Mouse (Mus musculus) cerebellum, postnatal 25 days (tissue): ENCODE data around the gene Slc16a10.
"Not testable (repeated sequence)": the region's sequence is repeated elsewhere in the genome, so short reads cannot be mapped to it uniquely, and the experiment has no call there.

Experiments
- DNase-seq, 2 experiments: peaks; one replicate each; pipeline ENCODE4 v3.0.0; 2021; ENCODE audit warnings: mixed read lengths in 2 of 2

Slc16a10 gene

DNA sequence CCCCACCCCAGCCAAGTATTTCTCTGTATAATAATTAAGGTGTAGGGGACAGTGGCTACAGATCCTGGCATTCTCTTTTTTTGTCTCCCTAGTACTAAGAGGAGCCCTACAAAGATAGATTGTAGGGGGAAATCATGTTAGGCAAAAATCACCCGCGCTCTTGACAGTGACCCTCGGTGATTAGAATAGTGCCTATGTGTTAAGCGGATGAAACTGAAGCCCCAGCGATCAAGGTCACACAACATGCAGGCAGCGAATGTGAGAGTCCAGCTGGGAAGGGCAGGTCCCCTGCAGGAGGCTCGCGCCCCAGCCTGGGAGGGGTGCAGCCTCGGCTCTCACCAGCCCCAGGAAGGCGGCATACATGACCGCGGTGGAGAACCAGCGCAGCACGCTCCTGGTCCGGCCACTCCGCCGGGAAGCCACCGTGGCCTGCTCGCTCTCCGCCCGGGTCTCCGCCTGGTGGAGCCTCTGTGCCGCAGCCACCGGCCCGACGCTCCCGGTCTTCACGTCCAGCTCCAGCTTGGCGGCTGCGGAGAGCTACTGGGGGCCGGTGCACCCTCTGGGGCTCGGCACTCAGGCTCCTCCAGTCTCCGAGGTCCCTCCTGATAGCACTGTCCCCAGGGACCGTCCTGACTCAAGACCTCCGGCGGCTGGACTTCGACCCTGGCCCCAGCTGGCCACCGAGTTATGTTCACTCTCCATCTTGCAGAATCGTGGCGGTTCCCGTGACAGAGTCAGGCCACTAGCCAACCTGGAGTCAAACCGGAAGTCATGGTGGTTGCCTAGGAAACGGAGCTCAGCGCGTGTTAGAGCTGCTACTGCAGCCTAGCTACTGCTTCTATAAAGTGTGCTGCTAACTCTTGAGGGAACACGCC, 117.3 kb downstream of the Slc16a10 start, which contains the start of gene Mfsd4b1:
Gene Mfsd4b1 (minus strand): TSS at position 715 of the 875 bp plus-strand sequence.
- peak; percentile 89 to 90 for DNase-seq

DNA sequence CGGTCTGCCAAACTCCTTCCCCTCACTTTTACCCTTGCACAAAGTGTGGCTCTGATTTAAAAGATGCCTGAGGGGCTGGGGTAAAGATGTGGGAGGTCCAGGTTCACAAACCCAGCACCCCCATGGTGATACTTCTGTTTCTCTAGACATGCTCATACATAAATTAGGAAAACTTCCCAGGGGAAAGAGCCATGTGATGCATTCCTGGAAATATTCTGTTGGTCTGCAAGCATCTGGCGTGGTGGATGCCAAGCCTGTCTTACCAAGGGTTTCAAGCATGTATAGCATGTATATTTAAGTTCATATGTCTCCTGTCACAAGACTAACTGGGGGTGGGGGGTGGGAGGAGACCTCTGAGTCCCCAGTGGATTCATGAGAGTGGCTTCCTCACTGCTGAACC, 121.7 kb downstream of the Slc16a10 start:
- no peak for DNase-seq

DNA sequence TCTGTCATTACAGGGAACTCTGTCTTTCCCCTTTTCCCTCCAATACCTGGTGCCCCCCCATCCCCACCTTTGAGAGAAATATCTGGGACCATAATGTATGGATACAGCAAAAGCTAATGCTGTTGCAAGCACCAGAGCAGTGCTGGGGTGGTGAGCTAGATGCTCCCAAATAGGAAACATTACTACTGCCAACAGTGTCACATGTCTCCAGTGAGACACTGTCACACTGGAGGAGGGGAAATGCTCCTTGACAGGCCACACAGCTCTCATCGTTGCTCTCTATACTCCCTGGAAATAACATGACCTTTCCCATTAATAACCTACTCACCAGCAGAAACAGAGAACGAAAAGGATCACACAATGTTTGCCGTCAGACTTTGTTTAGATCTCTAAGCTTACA, 122.6 kb downstream of the Slc16a10 start:
- DNase-seq: no peak

DNA sequence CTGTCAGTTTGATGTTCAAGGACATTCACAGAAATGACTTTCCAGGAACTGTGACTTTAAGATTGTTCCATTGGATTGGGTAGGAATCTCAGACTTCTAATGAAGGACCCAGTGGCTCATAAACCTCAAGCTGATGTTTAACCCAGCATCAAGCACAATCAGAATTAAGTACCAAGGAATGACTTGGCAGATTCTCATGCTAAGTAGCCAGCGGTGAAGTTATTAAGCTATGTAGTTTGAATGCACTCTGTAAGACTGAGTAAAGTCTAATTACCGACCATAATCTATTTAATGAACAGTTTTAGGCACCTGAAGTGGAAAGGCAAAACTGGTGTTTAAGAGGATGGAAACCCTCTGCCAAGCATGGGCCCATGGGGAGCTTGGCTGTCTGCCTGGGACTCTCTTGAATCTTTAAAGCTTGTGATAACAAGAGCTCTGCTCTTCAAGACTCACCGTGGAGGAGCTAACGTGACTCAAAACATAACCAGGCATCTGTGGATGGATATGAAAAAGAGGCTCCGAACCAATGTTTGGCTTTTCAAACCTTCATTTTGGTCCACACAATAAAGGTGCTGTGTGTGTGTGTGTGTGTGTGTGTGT, 123.7 kb downstream of the Slc16a10 start:
- DNase-seq: no peak

DNA sequence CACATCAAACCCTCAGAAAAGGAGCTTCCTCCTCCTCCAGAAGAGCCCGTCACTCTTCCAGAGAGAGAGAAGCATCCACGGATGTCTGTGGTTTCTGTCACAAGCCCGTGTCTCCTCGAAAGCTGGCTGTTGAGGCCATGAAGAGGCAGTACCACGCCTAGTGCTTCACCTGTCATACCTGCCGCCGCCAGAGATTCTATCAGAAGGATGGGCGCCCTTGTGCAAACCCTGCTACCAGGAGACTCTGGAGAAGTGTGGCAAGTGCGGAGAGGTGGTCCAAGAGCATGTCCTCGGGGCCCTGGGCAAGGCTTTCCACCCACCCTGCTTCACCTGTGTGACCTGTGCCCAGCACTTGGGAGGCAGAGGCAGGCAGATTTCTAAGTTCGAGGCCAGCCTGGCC, 132.5 kb downstream of the Slc16a10 start:
- DNase-seq: no peak

DNA sequence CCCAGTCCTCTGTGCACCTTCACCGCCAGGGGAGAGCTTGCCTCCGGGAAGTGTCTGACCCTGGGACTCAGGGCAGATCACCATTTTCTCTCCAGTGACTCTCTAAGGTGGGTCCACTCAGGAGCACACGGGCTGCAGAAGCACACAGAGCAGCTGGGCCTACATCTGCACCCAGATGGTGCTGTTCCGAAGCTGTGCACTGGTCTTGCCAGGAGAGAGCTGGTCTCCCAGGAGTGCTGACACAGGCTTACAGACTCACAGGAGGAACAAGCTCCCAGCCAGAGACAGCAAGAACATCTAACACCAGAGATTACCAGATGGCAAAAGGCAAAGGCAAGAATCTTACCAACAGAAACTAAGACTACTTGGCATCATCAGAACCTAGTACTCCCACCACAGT, 133.2 kb downstream of the Slc16a10 start:
- not testable (repeated sequence) for DNase-seq

DNA sequence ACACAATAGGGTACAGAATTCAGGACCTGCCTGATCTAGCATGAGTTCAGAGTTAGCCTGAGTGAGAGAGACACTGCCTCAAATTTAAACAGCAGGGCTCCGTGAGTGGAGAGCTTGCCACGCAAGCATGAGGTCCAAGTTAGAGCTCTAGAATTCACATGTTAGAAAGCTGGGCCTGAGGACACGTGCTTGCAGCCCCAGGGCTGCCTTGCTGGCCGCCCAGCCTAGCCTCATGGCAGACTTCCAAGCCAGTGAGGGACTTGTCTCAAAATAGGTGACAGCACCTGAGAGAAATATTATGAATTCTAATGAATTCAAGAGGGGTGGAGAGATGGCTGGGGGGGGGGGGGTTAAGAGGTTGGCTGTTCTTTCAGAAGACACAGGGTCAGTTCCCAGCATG, 134.1 kb downstream of the Slc16a10 start:
- DNase-seq: no peak

DNA sequence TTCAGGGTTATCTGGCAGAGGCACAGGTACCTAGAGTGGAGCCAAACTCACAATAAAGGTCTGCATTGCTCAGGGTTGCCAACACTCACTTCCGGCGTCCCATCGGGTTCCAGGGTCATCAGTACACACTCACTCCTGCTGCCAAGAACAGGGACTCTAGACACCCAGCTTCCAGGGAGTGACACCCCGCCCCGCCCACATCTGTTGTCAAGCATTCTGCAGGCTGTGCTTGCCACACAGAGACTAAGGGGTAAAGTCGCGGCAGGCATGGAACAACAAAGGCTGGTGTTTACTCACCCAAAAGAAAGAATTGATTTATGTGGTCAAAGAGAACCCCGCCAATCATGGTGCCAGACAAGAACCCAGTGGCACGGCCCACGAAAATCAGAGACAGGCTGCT, 135.1 kb downstream of the Slc16a10 start:
- DNase-seq: no peak

DNA sequence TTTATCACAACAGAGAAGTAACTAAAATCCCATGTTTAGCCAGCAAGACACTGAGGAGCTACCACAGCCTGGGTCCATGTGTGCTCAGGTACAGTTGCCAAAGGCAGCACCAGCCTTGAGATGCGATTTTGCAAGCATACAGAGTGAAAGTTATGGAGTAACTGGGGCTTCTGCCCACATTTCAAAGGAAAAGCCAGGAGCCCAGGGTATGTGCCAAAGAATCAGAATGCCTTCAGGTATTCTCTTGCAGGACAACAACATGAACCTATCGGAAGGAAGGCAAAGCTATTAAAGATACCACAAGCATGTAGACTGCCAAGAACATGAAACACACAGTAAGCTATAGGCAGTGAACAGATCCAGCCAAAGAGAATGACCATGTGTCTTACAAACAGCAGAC, 141.3 kb downstream of the Slc16a10 start:
- DNase-seq: no peak

DNA sequence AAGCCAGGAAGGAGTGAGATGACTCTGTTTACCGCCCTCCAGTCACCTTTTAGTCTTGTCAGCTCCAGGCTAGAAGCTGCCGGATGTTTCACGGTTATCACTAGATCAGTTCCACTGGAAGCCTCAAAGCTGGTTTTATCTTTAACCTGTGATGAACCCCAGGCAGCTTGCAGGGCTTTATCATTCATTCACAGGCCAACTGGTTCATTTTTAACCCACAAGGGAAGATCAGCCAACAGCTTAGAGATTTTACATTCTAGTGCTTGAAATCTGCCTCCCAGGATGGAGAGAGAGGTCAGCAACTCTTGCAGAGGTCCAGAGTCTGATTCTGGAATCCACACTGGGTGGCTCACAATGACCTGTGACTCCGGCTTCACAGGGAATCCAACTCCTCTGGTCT, 150.9 kb downstream of the Slc16a10 start:
- DNase-seq: no peak

DNA sequence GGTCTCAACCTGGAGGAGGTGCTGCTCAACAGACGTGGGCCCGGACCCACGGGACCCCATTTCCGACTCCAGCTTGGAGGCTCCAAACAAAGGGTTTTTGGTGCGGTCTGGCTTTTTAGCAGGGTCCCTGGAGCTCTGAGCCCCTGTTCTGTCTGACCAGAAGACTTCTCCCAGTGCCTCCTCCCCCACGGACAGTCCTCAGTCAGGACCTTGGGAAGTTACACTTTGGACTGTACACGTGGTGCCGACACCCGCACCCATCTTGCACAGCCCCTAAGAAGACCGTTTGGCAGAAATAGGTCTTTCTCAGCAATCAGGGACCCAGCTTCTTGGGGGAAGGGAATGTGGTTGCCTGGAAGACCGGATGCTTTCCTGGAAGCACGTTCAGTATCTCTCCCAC, 155.6 kb downstream of the Slc16a10 start, which contains the start of gene Mfsd4b5:
Gene Mfsd4b5 (minus strand): TSS at position 181 of the 400 bp plus-strand sequence.
- DNase-seq: no peak
